In the genomic region with DNA sequence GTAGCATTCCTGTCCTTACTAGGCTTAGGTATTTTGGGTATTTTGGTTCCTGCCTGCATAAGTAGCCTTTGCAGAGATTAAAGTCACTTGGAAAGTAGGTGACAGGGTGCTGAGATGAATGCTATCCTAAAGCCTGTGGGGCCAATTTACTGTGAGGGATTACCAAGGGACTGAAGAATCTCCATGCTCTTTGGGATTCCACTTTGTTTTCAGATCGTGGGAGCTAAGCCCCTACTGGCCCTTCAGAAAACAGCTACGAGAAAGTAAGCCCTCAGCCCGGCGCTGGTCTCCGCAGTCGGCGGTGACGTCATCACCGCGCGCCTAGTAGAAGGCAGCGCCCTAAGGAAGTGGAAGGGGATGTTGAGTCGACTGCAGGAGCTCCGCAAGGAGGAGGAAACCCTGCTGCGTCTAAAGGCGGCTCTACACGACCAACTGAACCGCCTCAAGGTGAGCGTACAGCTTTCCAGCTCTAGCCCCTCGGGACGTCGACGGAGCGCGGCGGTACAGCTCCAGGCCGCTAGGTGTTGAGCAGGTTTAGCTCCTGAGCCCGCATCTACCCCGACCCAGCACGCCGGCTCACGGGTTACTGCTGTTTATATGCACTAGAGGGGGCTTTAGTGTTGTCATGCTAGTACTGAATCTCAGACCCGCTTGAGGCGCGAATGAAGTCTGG, we compare ENCODE assay signal across 8 mouse cellular contexts. TPM values are rescaled to one million over a fixed set of nuclear protein-coding genes. Genes with fewer than 3 reads are reported as not detected.
DNase-seq lines count a peak whose midpoint lies in the region; ATAC-seq and TF ChIP-seq lines count a peak whose summit lies in the region.

Snapc5 (plus strand) TSS at position 301 of the 673 bp plus-strand sequence.

- H3K36me3 ChIP-seq in forebrain, embryonic 10.5 days (replicated peaks): peaks cover 88% of the 10 kb centered on the region
- peaks cover 61% of the 10 kb centered on the region for H3K36me3 ChIP-seq in heart, embryonic 15.5 days
- H3K36me3 ChIP-seq in liver, embryonic 14.5 days (replicated peaks; ENCODE audit: control insufficient read depth, insufficient read depth, low read depth): peaks cover 64% of the 10 kb centered on the region
- H3K36me3 ChIP-seq in neural tube, embryonic 11.5 days (ENCODE audit: control insufficient read depth, insufficient read depth, low read length): peaks cover 5% of the 10 kb centered on the region
- peaks cover 24% of the 10 kb centered on the region for H3K36me3 ChIP-seq in stomach, postnatal 0 days (ENCODE audit: control insufficient read depth, insufficient read depth, low read length)

- peak; percentile 61 for TF ChIP-seq CTCF in liver, embryonic 14.5 days (IDR thresholded peaks at IDR 0.05; ENCODE audit: low read depth)
- peak; percentile 79 for TF ChIP-seq CTCF in stomach, postnatal 0 days (IDR thresholded peaks at IDR 0.05; ENCODE audit: low read depth)

- peak within 1 kb of the TSS; percentile 75 for H3K4me3 ChIP-seq in forebrain, embryonic 10.5 days
- peak within 1 kb of the TSS; percentile 82 for H3K4me3 ChIP-seq in heart, embryonic 15.5 days
- H3K4me3 ChIP-seq in liver, embryonic 14.5 days (ENCODE audit: insufficient read depth in 1 of 2, low read depth in 2 of 2, low read length in 2 of 2): peak within 1 kb of the TSS; percentile 75 to 88
- peak within 1 kb of the TSS; percentile 54 for H3K4me3 ChIP-seq in neural tube, embryonic 11.5 days (ENCODE audit: low read depth, low read length)
- H3K4me3 ChIP-seq in stomach, postnatal 0 days (ENCODE audit: low read depth, low read length): peak within 1 kb of the TSS; percentile 69

- no peak; the same call in 1 of the 2 replicates for TF ChIP-seq EP300 in liver, embryonic 14.5 days (IDR thresholded peaks at IDR 0.05; ENCODE audit: low read depth)
- TF ChIP-seq EP300 in stomach, postnatal 0 days (optimal IDR thresholded peaks at IDR 0.05): no peak

- H3K4me1 ChIP-seq in forebrain, embryonic 10.5 days: peaks cover 35% of the 10 kb centered on the region
- H3K4me1 ChIP-seq in heart, embryonic 15.5 days (replicated peaks): peaks cover 11% of the 10 kb centered on the region
- H3K4me1 ChIP-seq in liver, embryonic 14.5 days (replicated peaks; ENCODE audit: control insufficient read depth in 2 of 2, insufficient read depth in 2 of 2, low read length in 1 of 2): peaks cover 0 to 18% of the 10 kb centered on the region in 2 experiments
- H3K4me1 ChIP-seq in neural tube, embryonic 11.5 days (ENCODE audit: control insufficient read depth, insufficient read depth, low read length): 0 out of 2 replicates have a peak, but pooled peaks cover 2% of the 10 kb centered on the region
- no peaks in the 10 kb centered on the region for H3K4me1 ChIP-seq in stomach, postnatal 0 days (replicated peaks; ENCODE audit: control insufficient read depth, insufficient read depth)

- H3K9ac ChIP-seq in heart, embryonic 15.5 days: peak within 1 kb of the TSS; percentile 75
- peak within 1 kb of the TSS; percentile 94 for H3K9ac ChIP-seq in liver, embryonic 14.5 days (replicated peaks)
- H3K9ac ChIP-seq in neural tube, embryonic 11.5 days (ENCODE audit: low read length): peak within 1 kb of the TSS; percentile 59
- H3K9ac ChIP-seq in stomach, postnatal 0 days (ENCODE audit: low read length): peak within 1 kb of the TSS; percentile 76

- peak; percentile 78 for DNase-seq in c-Kit-negative CD71-positive TER-119-positive erythroid progenitor cells, embryonic 14.5 days (ENCODE audit: low read depth, low spot score)
- peak; percentile 91 for DNase-seq in forebrain, embryonic 10.5 days (ENCODE audit: extremely low spot score, low spot score)
- DNase-seq in kidney, postnatal 25 days: peak; percentile 92 to 95
- DNase-seq in liver, embryonic 14.5 days (ENCODE audit: low read depth in 3 of 3, low spot score in 3 of 3): peak; percentile 83 to 87 (median 86)
- peak; percentile 97 for DNase-seq in neural tube, embryonic 11.5 days (ENCODE audit: low spot score)
- DNase-seq in stomach, postnatal 0 days (ENCODE audit: low spot score): peak; percentile 91

- no peaks in the 10 kb centered on the region for H3K27me3 ChIP-seq in forebrain, embryonic 10.5 days (ENCODE audit: poor library complexity, severe bottlenecking)
- H3K27me3 ChIP-seq in heart, embryonic 15.5 days: no peaks in the 10 kb centered on the region
- H3K27me3 ChIP-seq in liver, embryonic 14.5 days (ENCODE audit: control insufficient read depth, insufficient read depth, low read length): no peaks in the 10 kb centered on the region
- H3K27me3 ChIP-seq in neural tube, embryonic 11.5 days (ENCODE audit: control insufficient read depth, insufficient read depth, low read length): no peaks in the 10 kb centered on the region
- H3K27me3 ChIP-seq in stomach, postnatal 0 days (ENCODE audit: control insufficient read depth, insufficient read depth, low read length): no peaks in the 10 kb centered on the region

- under 1% methylated on average over 35 of the region's 35 CpGs for WGBS in forebrain, embryonic 10.5 days
- WGBS in heart, embryonic 15.5 days: under 1% methylated on average over 35 of the region's 35 CpGs
- under 1% methylated on average over 35 of the region's 35 CpGs for WGBS in liver, embryonic 14.5 days (ENCODE audit: insufficient replicate concordance)
- WGBS in neural tube, embryonic 11.5 days: under 1% methylated on average over 35 of the region's 35 CpGs
- WGBS in stomach, postnatal 0 days: under 1% methylated on average over 35 of the region's 35 CpGs

- H3K9me3 ChIP-seq in forebrain, embryonic 10.5 days: no peaks in the 10 kb centered on the region
- no peaks in the 10 kb centered on the region for H3K9me3 ChIP-seq in heart, embryonic 15.5 days (replicated peaks)
- H3K9me3 ChIP-seq in liver, embryonic 14.5 days (ENCODE audit: control insufficient read depth, low read length): no peaks in the 10 kb centered on the region
- H3K9me3 ChIP-seq in neural tube, embryonic 11.5 days (ENCODE audit: control insufficient read depth, low read length): no peaks in the 10 kb centered on the region
- no peaks in the 10 kb centered on the region for H3K9me3 ChIP-seq in stomach, postnatal 0 days (ENCODE audit: control insufficient read depth, low read length)

- H3K27ac ChIP-seq in forebrain, embryonic 10.5 days: peak within 1 kb of the TSS; percentile 85
- peak within 1 kb of the TSS; percentile 88 for H3K27ac ChIP-seq in heart, embryonic 15.5 days
- peak within 1 kb of the TSS; percentile 70 for H3K27ac ChIP-seq in liver, embryonic 14.5 days
- H3K27ac ChIP-seq in neural tube, embryonic 11.5 days (ENCODE audit: low read depth, low read length): peak within 1 kb of the TSS; percentile 47
- peak within 1 kb of the TSS; percentile 93 for H3K27ac ChIP-seq in stomach, postnatal 0 days (replicated peaks)

- ATAC-seq in CD4-positive, CD25-positive, alpha-beta regulatory T cell, adult 4 months: peak; percentile 94
- ATAC-seq in heart, embryonic 15.5 days (replicated peaks; ENCODE audit: insufficient number of reproducible peaks, insufficient read depth, low FRiP score, low read depth): peak; percentile 92
- ATAC-seq in liver, embryonic 14.5 days (ENCODE audit: insufficient read depth): peak; percentile 92
- peak; percentile 96 for ATAC-seq in neural tube, embryonic 11.5 days (ENCODE audit: insufficient read depth, low FRiP score, low TSS enrichment)
- ATAC-seq in stomach, postnatal 0 days (ENCODE audit: low FRiP score, low TSS enrichment): peak; percentile 95

- peak within 1 kb of the TSS; percentile 67 for H3K4me2 ChIP-seq in heart, embryonic 15.5 days
- H3K4me2 ChIP-seq in liver, embryonic 14.5 days (ENCODE audit: low read depth): peak within 1 kb of the TSS; percentile 69
- peak within 1 kb of the TSS; percentile 41 for H3K4me2 ChIP-seq in neural tube, embryonic 11.5 days (ENCODE audit: low read depth)
- H3K4me2 ChIP-seq in stomach, postnatal 0 days (replicated peaks; ENCODE audit: low read depth): peak within 1 kb of the TSS; percentile 43

RNA-seq across cellular contexts. Expression of gene Snapc5, which starts in this region (rescaled TPM):
- polyA plus RNA-seq in CD4-positive, CD25-positive, alpha-beta regulatory T cell, adult 4 months (2017; shearing (Covaris generic)): 10 to 100 TPM; 59.8 to 61.1 TPM
- polyA plus RNA-seq in forebrain, embryonic 10.5 days (2016; fragmentation: Nextera tagmentation; extraction: Ambion mirVana): 35.6 and 38.1 TPM in 2 replicates
- polyA plus RNA-seq in heart, embryonic 15.5 days (2015; fragmentation: Nextera tagmentation; extraction: Ambion mirVana): 29.6 and 29.9 TPM in 2 replicates
- polyA plus RNA-seq in liver, embryonic 14.5 days (2012; rRNA removed): 4.2 and 11.5 TPM in 2 replicates
- polyA plus RNA-seq in liver, embryonic 14.5 days (2014; fragmentation: Nextera tagmentation; extraction: Ambion mirVana): 7.5 and 8.3 TPM in 2 replicates
- 28.4 and 31.7 TPM in 2 replicates for polyA plus RNA-seq in neural tube, embryonic 11.5 days (2014; fragmentation: Nextera tagmentation; extraction: Ambion mirVana)
- 31.8 and 34.4 TPM in 2 replicates for polyA plus RNA-seq in stomach, postnatal 0 days (2015; fragmentation: Nextera tagmentation; extraction: Ambion mirVana)

Comparison
In these comparisons a context has a peak if more than half of its experiments do, and no peak if none do; other contexts are left out.
1. Peak in every context shown above with its lines: DNase-seq, ATAC-seq, H3K4me3 ChIP-seq and H3K27ac ChIP-seq.